Mouse (Mus musculus): ENCODE measurements around the gene Mylk. TPM values are rescaled to one million over a fixed set of nuclear protein-coding genes. Genes with fewer than 3 reads are reported as not detected.

Gene Mylk
- polyA plus RNA-seq, 1 experiment, result 1.3 TPM

DNA sequence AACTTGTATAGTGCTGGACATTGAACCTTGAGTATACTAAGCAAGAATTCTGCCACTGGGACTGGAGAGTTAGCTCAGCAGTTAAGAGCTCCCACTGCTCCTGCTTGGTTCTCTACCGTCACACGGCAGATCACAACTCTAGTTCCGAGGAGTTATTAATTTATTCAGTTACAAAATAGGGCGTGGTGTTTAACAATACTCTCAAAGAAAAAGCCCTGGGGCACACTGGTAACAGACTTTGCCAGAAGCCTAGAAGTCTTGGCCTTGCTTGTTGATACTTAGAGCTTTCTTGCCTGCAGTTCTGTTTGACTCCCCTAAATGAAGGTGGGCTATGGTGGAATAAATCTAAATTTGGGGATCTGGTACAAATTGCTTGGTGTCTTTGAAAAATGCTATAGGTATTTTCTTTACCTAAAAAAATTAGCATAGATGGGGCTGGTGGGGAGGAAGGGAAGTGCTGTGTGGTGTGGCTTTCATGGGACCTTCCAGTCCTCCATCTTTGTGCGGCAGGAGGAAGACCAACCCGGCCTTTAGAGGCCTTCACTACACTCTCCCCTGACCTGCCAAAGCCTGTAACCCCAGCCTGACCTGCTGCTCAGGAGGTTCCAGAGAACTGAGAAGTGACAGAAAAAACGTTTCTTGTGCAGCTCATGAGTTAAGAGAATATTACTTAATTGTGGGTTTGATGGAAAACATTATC, 94.1 kb downstream of the Mylk start:
- no peak overlapping the region for H3K27ac ChIP-seq (ENCODE audit: insufficient read depth, low read depth, low read length)
- H3K4me1 ChIP-seq (ENCODE audit: control insufficient read depth, insufficient read depth, low read length), result no peaks in the 10 kb centered on the region
- H3K4me3 ChIP-seq (ENCODE audit: insufficient read depth, low read length), result no peak overlapping the region
- TF ChIP-seq POLR2A (IDR thresholded peaks at IDR 0.05; ENCODE audit: borderline replicate concordance, low read depth, low read length), result no peak
- no peak for TF ChIP-seq CTCF (IDR thresholded peaks at IDR 0.05; ENCODE audit: low read depth, low read length)

DNA sequence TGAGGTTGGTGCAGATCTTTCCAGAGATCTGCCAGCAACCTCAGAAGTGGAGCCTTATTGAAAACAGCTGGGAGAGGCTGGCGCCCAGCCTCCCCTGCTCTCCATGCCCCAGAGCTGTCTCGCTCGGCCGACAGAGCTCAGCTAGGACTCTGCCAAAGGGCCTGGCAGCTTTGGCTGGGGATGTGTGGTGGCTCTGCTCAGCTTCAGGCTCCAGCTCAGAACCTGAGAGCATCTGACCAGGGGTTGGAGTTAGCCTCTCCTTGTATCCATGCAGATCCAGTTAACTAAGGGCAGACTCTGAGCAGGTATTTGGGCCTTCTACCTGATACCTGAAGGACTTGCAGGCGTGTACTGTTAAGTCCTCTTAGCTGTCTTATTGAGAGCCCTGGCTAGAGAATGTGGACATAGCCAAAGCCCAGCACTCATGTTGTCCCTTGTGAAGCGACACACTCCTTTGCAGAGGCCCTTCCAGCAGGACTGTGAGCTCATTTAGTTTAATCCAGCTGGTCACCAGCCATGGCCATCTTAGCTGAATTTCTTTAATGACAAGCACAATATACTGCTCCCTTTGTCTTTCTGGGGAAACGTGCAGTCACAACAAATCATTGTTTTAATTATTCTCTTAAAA, 94.8 kb downstream of the Mylk start:
- no peak overlapping the region for H3K27ac ChIP-seq (ENCODE audit: insufficient read depth, low read depth, low read length)
- TF ChIP-seq POLR2A (IDR thresholded peaks at IDR 0.05; ENCODE audit: borderline replicate concordance, low read depth, low read length), result no peak
- no peak overlapping the region for H3K4me3 ChIP-seq (ENCODE audit: insufficient read depth, low read length)
- H3K4me1 ChIP-seq (ENCODE audit: control insufficient read depth, insufficient read depth, low read length), result no peaks in the 10 kb centered on the region

DNA sequence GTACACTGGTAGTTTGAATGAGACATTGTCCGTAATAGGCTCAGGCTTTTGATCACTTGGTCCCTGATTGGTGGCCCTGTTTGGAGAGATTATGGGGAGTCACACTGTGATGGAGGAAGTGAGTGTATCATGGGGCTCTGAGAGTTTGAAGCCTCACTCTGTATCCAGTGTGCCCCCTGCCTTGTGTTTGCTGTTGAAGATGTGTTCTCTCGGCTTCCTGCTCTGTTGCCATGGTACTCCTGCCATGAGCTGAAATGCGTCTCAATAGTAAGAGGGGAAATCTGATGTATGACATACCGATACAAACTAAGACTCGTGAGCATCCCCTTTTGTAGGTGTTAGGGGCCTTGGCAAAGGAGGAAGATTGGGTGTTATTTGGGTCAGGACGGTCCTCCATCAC, 99.8 kb downstream of the Mylk start:
- H3K4me3 ChIP-seq (ENCODE audit: insufficient read depth, low read length), result no peak overlapping the region
- H3K27ac ChIP-seq (ENCODE audit: insufficient read depth, low read depth, low read length), result no peak overlapping the region
- H3K4me1 ChIP-seq (ENCODE audit: control insufficient read depth, insufficient read depth, low read length), result no peaks in the 10 kb centered on the region
- TF ChIP-seq CTCF (IDR thresholded peaks at IDR 0.05; ENCODE audit: low read depth, low read length) (no peak), POLR2A (IDR thresholded peaks at IDR 0.05; ENCODE audit: borderline replicate concordance, low read depth, low read length) (no peak)

DNA sequence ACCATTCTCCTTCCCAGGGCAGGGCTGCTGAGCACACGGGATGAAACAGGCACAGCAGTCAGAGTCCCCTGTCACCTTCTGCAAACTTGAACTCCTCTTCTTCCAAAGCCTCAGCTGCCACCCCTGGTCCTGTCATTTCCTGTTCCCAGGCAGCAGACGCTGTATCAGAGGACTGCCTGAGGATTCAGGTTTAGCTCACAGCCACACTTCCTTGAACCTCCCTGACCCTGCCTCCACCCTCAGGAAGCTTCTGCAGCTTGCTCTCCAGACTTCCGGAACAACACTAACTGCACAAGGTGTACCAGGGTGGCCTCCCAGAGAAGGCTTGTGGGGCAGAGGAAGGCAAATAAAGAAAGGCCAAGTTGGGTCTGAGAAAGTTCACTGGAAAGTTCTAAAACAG, 102.6 kb downstream of the Mylk start:
- no peaks in the 10 kb centered on the region for H3K4me1 ChIP-seq (ENCODE audit: control insufficient read depth, insufficient read depth, low read length)
- no peak overlapping the region for H3K4me3 ChIP-seq (ENCODE audit: insufficient read depth, low read length)

DNA sequence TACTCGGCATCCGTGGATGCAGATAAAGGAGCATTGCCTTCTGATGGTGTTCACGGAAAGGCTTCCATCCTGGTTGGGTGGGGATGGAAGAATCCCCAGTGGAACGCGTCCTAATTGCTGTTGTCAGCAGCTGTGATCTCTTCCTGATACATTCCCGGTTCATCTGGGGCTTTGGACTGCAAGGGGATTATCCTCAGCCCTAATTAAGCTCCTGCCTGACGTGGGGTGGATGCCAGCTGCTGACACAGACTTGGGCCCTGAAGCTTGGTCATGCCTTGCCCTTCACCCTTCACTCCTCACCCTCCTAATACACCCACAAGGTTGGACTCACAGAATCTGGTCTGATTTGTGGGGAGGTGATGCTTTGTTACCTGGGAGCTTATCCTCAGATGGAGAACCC, 109.1 kb downstream of the Mylk start:
- Histone ChIP-seq H3K4me1 (ENCODE audit: control insufficient read depth, insufficient read depth, low read length) (no peaks in the 10 kb centered on the region), H3K27ac (ENCODE audit: insufficient read depth, low read depth, low read length) (no peak overlapping the region), H3K4me3 (ENCODE audit: insufficient read depth, low read length) (no peak overlapping the region)
- TF ChIP-seq CTCF (IDR thresholded peaks at IDR 0.05; ENCODE audit: low read depth, low read length) (no peak), POLR2A (IDR thresholded peaks at IDR 0.05; ENCODE audit: borderline replicate concordance, low read depth, low read length) (no peak)

More for the DNA sequence above, 102.6 kb downstream of the Mylk start:
- TF ChIP-seq CTCF (IDR thresholded peaks at IDR 0.05; ENCODE audit: low read depth, low read length) (no peak), POLR2A (IDR thresholded peaks at IDR 0.05; ENCODE audit: borderline replicate concordance, low read depth, low read length) (no peak)
- H3K27ac ChIP-seq (ENCODE audit: insufficient read depth, low read depth, low read length), result no peak overlapping the region

DNA sequence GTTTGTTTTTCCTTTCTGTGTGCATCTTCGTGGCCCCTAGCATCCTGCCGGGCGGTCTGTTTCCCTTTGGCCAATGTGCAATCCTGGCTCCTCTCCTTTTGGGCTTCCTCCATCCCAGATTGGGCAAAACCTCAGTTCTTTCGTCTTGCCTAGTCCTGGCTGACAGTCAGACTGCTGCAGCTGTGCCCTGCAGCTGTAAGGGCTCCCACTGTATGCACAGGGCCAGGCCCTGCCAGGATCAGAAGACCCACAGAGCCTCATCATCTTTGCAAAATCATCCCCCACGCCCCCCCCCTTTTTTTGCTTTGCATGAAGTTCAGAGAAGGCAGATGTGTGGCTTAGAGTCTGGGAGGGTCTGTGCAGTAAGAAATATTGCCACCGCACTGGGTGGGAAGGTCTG, 110.1 kb downstream of the Mylk start:
- TF ChIP-seq POLR2A (IDR thresholded peaks at IDR 0.05; ENCODE audit: borderline replicate concordance, low read depth, low read length) (no peak), CTCF (IDR thresholded peaks at IDR 0.05; ENCODE audit: low read depth, low read length) (no peak)
- no peak overlapping the region for H3K27ac ChIP-seq (ENCODE audit: insufficient read depth, low read depth, low read length)
- no peak overlapping the region for H3K4me3 ChIP-seq (ENCODE audit: insufficient read depth, low read length)
- H3K4me1 ChIP-seq (ENCODE audit: control insufficient read depth, insufficient read depth, low read length), result no peaks in the 10 kb centered on the region

DNA sequence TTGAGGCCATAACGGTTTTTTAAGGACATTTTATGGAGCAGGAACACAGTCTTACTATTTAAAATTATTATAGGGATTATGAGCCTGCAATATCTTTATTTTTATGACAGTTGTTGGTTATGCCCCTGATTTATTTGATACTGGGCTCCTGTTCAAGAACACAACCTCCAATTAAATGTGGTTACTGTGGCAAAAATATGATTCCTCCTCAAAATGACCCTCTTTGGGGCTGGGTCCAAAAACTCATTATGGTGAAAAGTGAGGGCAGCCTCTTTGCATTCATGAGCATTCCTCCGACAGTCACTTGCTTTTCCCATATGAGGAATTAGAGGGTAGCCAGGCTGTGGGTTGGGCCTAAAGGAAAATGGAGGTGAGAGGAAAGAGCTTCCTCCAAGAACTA, 110.7 kb downstream of the Mylk start:
- Histone ChIP-seq H3K4me3 (ENCODE audit: insufficient read depth, low read length) (no peak overlapping the region), H3K27ac (ENCODE audit: insufficient read depth, low read depth, low read length) (no peak overlapping the region), H3K4me1 (ENCODE audit: control insufficient read depth, insufficient read depth, low read length) (no peaks in the 10 kb centered on the region)
- TF ChIP-seq POLR2A (IDR thresholded peaks at IDR 0.05; ENCODE audit: borderline replicate concordance, low read depth, low read length), result no peak

DNA sequence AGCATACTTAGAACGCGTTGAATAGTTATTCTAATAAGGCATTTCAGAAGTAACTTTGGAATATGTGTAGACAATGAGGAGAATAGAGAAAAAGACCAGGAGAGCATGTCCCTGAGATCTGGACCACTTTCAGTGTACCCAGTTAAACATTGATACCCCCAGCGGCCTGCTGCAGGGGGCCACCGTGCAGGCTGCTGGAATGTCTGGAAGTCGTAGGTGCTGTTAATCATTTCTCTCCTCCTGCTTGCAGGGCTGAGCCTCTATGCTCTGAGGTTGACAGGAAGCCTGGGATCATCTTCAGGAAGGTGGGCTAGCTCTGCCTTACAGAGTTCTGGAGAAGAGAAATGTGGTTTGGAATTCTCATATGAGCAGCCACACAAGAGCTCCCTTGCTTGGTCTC, 112.6 kb downstream of the Mylk start:
- H3K4me1 ChIP-seq (ENCODE audit: control insufficient read depth, insufficient read depth, low read length), result no peaks in the 10 kb centered on the region
- TF ChIP-seq POLR2A (IDR thresholded peaks at IDR 0.05; ENCODE audit: borderline replicate concordance, low read depth, low read length) (no peak), CTCF (IDR thresholded peaks at IDR 0.05; ENCODE audit: low read depth, low read length) (no peak)

DNA sequence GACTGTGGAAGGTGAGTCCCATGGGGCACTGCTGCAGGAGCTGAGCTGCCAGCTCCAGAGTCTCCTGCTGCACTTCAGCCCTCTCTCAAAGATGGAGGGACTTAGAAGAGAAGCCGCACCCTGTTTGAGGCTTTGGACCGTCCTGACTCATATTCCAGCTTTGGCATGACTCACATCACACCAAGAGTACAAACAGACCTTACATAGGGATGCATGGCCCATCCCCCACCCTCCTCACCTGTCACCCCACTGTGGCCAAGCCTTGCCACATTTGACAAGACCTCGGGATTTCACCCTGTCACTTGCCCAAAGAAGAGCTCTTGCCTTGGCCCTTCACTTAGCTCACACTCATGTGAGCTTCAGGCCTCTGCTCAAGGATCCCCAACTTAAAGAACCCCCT, 115.8 kb downstream of the Mylk start:
- no peaks in the 10 kb centered on the region for H3K4me1 ChIP-seq (ENCODE audit: control insufficient read depth, insufficient read depth, low read length)
- no peak for TF ChIP-seq CTCF (IDR thresholded peaks at IDR 0.05; ENCODE audit: low read depth, low read length)
- TF ChIP-seq POLR2A (IDR thresholded peaks at IDR 0.05; ENCODE audit: borderline replicate concordance, low read depth, low read length), result no peak
- no peak overlapping the region for H3K4me3 ChIP-seq (ENCODE audit: insufficient read depth, low read length)
- no peak overlapping the region for H3K27ac ChIP-seq (ENCODE audit: insufficient read depth, low read depth, low read length)

More for the DNA sequence above, 112.6 kb downstream of the Mylk start:
- no peak overlapping the region for H3K4me3 ChIP-seq (ENCODE audit: insufficient read depth, low read length)
- no peak overlapping the region for H3K27ac ChIP-seq (ENCODE audit: insufficient read depth, low read depth, low read length)

DNA sequence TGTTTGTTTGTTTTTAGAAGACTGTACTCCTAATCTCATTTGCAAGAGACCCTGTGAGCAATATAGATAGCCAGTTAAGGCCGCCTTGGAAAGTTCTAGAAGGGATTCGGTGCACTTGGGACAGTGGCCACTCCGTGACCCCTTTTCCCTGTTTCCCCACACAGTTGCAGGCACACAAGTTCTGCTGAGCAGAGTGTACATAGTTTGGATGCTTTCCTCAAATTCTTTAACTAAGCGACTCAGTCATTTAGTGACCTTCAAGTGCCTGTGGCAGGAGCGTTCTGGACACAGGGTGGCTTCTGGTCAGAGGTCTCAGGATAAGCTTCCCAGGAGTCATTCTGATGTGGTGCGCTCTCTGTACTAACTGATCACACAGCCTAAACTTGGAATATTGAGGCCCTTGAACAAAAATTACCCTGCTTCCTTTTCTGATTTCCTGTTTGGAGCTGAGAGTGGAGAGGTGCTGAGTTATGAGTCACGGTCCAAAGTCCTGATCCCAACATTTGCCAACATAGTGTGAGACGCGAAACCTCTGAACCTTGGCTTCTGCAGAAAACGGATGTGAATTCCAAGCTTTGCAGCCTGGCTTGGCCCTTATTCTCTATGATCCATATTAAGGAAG, 116.8 kb downstream of the Mylk start:
- TF ChIP-seq POLR2A (IDR thresholded peaks at IDR 0.05; ENCODE audit: borderline replicate concordance, low read depth, low read length) (no peak), CTCF (IDR thresholded peaks at IDR 0.05; ENCODE audit: low read depth, low read length) (no peak)
- Histone ChIP-seq H3K27ac (ENCODE audit: insufficient read depth, low read depth, low read length) (no peak overlapping the region), H3K4me1 (ENCODE audit: control insufficient read depth, insufficient read depth, low read length) (no peaks in the 10 kb centered on the region), H3K4me3 (ENCODE audit: insufficient read depth, low read length) (no peak overlapping the region)
